Mouse (Mus musculus) lung, postnatal 0 days (tissue): ENCODE data around the gene Higd1c.

ENCODE experiments used
- CTCF ChIP-seq: IDR thresholded peaks from 2 replicates; pipeline ENCODE4 v1.5.1; 2016; ENCODE audit warnings: antibody characterized with exemption, mild to moderate bottlenecking
- EP300 ChIP-seq: IDR thresholded peaks from 2 replicates; pipeline ENCODE4 v1.6.1; 2016; ENCODE audit warnings: antibody characterized with exemption, mild to moderate bottlenecking, control low read depth

GRCm38 (mm10) chr15:100403318-100404000, 39.1 kb downstream of the Higd1c start:
- TF ChIP-seq CTCF (no peak), EP300 (no peak)
